Mouse (Mus musculus) thymus, adult 2 months (tissue): Measurements from ENCODE around the gene Nr1d1.

ENCODE experiments used
- CTCF ChIP-seq: fragments of 200-500 bp; IDR thresholded peaks from 2 replicates; pipeline ENCODE4 v1.5.1; 2012; ENCODE audit warnings: mild to moderate bottlenecking, control low read depth, low read length, moderate library complexity, borderline replicate concordance; ENCODE audit not compliant: control insufficient read depth, poor library complexity, insufficient read depth; ENCODE audit errors: extremely low read depth
- POLR2A ChIP-seq: fragments of 200-500 bp; IDR thresholded peaks from 2 replicates; pipeline ENCODE4 v1.6.1; 2012; ENCODE audit warnings: mild to moderate bottlenecking, low read length, control low read depth, moderate library complexity; ENCODE audit not compliant: control insufficient read depth, poor library complexity, insufficient read depth; ENCODE audit errors: extremely low read depth

DNA sequence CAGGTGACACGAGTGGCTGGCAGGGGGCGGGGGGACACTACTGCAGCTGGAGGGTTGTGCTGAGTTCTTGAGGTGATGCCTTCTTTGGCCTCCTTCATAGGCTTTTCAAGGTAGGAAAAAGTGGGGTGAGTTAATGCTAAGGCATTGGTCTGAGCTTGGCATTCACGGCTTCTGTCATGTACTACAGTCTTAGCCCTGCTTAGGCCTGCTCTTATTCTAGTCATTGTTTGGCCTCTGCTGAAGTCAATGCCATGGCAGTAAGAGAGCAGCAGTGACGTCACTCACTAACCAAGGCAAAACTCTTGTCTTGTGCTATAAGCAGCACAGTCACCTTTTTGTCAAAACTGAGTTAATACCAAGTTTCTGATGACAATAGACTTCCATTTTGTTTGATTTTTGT is 22.8 kb upstream of the Nr1d1 start:
- no peak for TF ChIP-seq POLR2A
- no peak for TF ChIP-seq CTCF
